In the genomic region with DNA sequence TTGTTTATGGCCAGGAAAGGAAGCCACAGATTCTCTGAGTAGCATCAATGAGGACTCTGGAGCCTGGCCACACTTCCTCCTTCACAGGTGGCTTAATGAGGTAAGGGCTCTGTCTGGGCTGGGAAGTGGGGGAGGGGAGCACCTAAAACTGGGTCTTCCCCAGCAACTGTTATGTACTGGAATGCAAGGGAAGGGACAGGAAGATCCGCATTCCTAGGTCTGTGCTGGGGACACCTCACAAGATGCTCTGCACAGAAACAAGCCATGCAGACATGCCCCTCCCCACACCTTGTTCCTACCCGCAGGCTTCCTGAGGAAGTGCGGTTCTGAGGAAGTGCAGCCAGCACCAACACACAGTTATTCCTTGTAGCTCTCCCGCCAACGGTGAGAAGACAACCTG, we compare ENCODE assay signal across 9 mouse cellular contexts. TPM values are rescaled to one million over a fixed set of nuclear protein-coding genes. Genes with fewer than 3 reads are reported as not detected.
DNase-seq lines count a peak whose midpoint lies in the region; ATAC-seq and TF ChIP-seq lines count a peak whose summit lies in the region.
"Had no signal": no experiment of that assay in that cellular context is flagged by ENCODE, and none has a peak within 500 bp of the region (broad histone marks: within the 10 kb centered on the region; RNA-seq: fewer than 3 reads in every experiment).

No protein-coding gene starts in this region.

- no peak for TF ChIP-seq CTCF in midbrain, postnatal 0 days (IDR thresholded peaks at IDR 0.05)

- peaks cover 96% of the 10 kb centered on the region for H3K4me1 ChIP-seq in heart, embryonic 10.5 days
- H3K4me1 ChIP-seq in midbrain, embryonic 10.5 days: peaks cover 82% of the 10 kb centered on the region
- H3K4me1 ChIP-seq in midbrain, postnatal 0 days (ENCODE audit: insufficient read depth, low read length): peaks cover 13% of the 10 kb centered on the region; the same call in 1 of the 2 replicates
- peaks cover 53% of the 10 kb centered on the region for H3K4me1 ChIP-seq in embryonic facial prominence, embryonic 13.5 days

- H3K9ac ChIP-seq in midbrain, postnatal 0 days (replicated peaks; ENCODE audit: low read length, poor library complexity, severe bottlenecking): no peak overlapping the region
- H3K9ac ChIP-seq in embryonic facial prominence, embryonic 13.5 days: no peak overlapping the region

- DNase-seq in heart, embryonic 10.5 days (ENCODE audit: low spot score): no peak
- no peak for DNase-seq in heart, postnatal 4 days
- DNase-seq in midbrain, embryonic 10.5 days (ENCODE audit: low spot score): no peak
- DNase-seq in midbrain, postnatal 0 days (ENCODE audit: low spot score): no peak
- DNase-seq in thymus, postnatal 0 days (ENCODE audit: low spot score): peak; percentile 50
- no peak for DNase-seq in layer of hippocampus, postnatal 14 days (ENCODE audit: low spot score in 2 of 2)
- DNase-seq: right cerebral cortex, postnatal 4 days had no signal

- 0 out of 2 replicates have a peak overlapping the region, but pooled peaks have one; percentile 12 for H3K4me3 ChIP-seq in heart, embryonic 10.5 days
- H3K4me3 ChIP-seq in midbrain, embryonic 10.5 days: no peak overlapping the region
- H3K4me3 ChIP-seq in midbrain, postnatal 0 days (ENCODE audit: low read depth, low read length): no peak overlapping the region
- H3K4me3 ChIP-seq in embryonic facial prominence, embryonic 13.5 days: no peak overlapping the region

- peaks cover 4% of the 10 kb centered on the region; the same call in 1 of the 2 replicates for H3K36me3 ChIP-seq in heart, embryonic 10.5 days
- no peaks in the 10 kb centered on the region for H3K36me3 ChIP-seq in midbrain, embryonic 10.5 days
- no peaks in the 10 kb centered on the region for H3K36me3 ChIP-seq in midbrain, postnatal 0 days (ENCODE audit: insufficient read depth, low read length)
- no peaks in the 10 kb centered on the region for H3K36me3 ChIP-seq in embryonic facial prominence, embryonic 13.5 days

- no peak overlapping the region for H3K4me2 ChIP-seq in midbrain, postnatal 0 days (ENCODE audit: low read depth, low read length, poor library complexity, severe bottlenecking)
- no peak overlapping the region for H3K4me2 ChIP-seq in embryonic facial prominence, embryonic 13.5 days

- H3K9me3 ChIP-seq in heart, embryonic 10.5 days: no peaks in the 10 kb centered on the region
- no peaks in the 10 kb centered on the region for H3K9me3 ChIP-seq in midbrain, embryonic 10.5 days (replicated peaks)
- H3K9me3 ChIP-seq in midbrain, postnatal 0 days (ENCODE audit: low read length): no peaks in the 10 kb centered on the region
- H3K9me3 ChIP-seq in embryonic facial prominence, embryonic 13.5 days: no peaks in the 10 kb centered on the region

- 17% methylated on average over 5 of the region's 5 CpGs for WGBS in heart, embryonic 10.5 days
- WGBS in midbrain, embryonic 10.5 days: 33% methylated on average over 5 of the region's 5 CpGs
- WGBS in midbrain, postnatal 0 days: 65% methylated on average over 5 of the region's 5 CpGs
- 27% methylated on average over 5 of the region's 5 CpGs for WGBS in embryonic facial prominence, embryonic 13.5 days

- no peak overlapping the region; the same call in 1 of the 2 replicates for H3K27ac ChIP-seq in heart, embryonic 10.5 days
- 0 out of 2 replicates have a peak overlapping the region, but pooled peaks have one; percentile 19 for H3K27ac ChIP-seq in midbrain, embryonic 10.5 days (replicated peaks)
- no peak overlapping the region for H3K27ac ChIP-seq in midbrain, postnatal 0 days (ENCODE audit: low read depth, low read length)
- H3K27ac ChIP-seq in embryonic facial prominence, embryonic 13.5 days: no peak overlapping the region

- no peaks in the 10 kb centered on the region for H3K27me3 ChIP-seq in heart, embryonic 10.5 days (ENCODE audit: insufficient read depth, poor library complexity, severe bottlenecking)
- peaks cover 11% of the 10 kb centered on the region; the same call in 1 of the 2 replicates for H3K27me3 ChIP-seq in midbrain, embryonic 10.5 days (ENCODE audit: low read depth, poor library complexity, severe bottlenecking)
- H3K27me3 ChIP-seq in midbrain, postnatal 0 days (ENCODE audit: insufficient read depth, low read length): no peaks in the 10 kb centered on the region
- no peaks in the 10 kb centered on the region for H3K27me3 ChIP-seq in embryonic facial prominence, embryonic 13.5 days

- no peak for ATAC-seq in midbrain, postnatal 0 days (ENCODE audit: low FRiP score)
- ATAC-seq in embryonic facial prominence, embryonic 13.5 days (ENCODE audit: insufficient number of reproducible peaks, insufficient read depth, low FRiP score, low TSS enrichment, low read depth): 0 out of 2 replicates have a peak, but pooled peaks have one; percentile 32
- ATAC-seq in activated CD4-positive, CD25-positive, alpha-beta regulatory T cell, adult 4 months: no peak

RNA-seq across cellular contexts. Expression of a gene that starts 46.4 kb away (rescaled TPM):
- 24.9 and 32.6 TPM in 2 replicates for polyA plus RNA-seq in heart, embryonic 10.5 days (2016; fragmentation: Nextera tagmentation; extraction: Ambion mirVana)
- total RNA-seq in heart, postnatal 4 days (2021): 10 to 100 TPM; 70.1 to 72.6 TPM
- polyA plus RNA-seq in midbrain, embryonic 10.5 days (2016; fragmentation: Nextera tagmentation; extraction: Ambion mirVana): 14.8 and 21.9 TPM in 2 replicates
- total RNA-seq in midbrain, postnatal 0 days (2014; rRNA removed): 52.6 and 53.7 TPM in 2 replicates
- 8.8 and 10.1 TPM in 2 replicates for polyA plus RNA-seq in midbrain, postnatal 0 days (2015; fragmentation: Nextera tagmentation; extraction: Ambion mirVana)
- 17.9 and 18.0 TPM in 2 replicates for polyA plus RNA-seq in embryonic facial prominence, embryonic 13.5 days (2015; fragmentation: Nextera tagmentation; extraction: Ambion mirVana)
- 3.0 and 3.4 TPM in 2 replicates for polyA plus RNA-seq in thymus, postnatal 0 days (2015; fragmentation: Nextera tagmentation; extraction: Ambion mirVana)
- polyA plus RNA-seq in activated CD4-positive, CD25-positive, alpha-beta regulatory T cell, adult 4 months (2017; shearing (Covaris generic)): 1 to 10 TPM; 1.3 to 2.2 TPM
- 10 to 100 TPM; 36.9 to 42.0 TPM for total RNA-seq in layer of hippocampus, postnatal 14 days (2021)
